Mouse (Mus musculus) megakaryocyte, embryonic 14.5 days (primary cell): ENCODE results near the gene Tmem88.

ENCODE experiments used
- FLI1 ChIP-seq: IDR thresholded peaks from 2 replicates; pipeline ENCODE4 v1.6.1; 2012; ENCODE audit warnings: low read length, inconsistent platforms, mixed read lengths
- GATA1 ChIP-seq: IDR thresholded peaks from 3 replicates; pipeline ENCODE4 v1.6.1; 2012; ENCODE audit warnings: mixed read lengths, low read length, inconsistent platforms, borderline replicate concordance

DNA sequence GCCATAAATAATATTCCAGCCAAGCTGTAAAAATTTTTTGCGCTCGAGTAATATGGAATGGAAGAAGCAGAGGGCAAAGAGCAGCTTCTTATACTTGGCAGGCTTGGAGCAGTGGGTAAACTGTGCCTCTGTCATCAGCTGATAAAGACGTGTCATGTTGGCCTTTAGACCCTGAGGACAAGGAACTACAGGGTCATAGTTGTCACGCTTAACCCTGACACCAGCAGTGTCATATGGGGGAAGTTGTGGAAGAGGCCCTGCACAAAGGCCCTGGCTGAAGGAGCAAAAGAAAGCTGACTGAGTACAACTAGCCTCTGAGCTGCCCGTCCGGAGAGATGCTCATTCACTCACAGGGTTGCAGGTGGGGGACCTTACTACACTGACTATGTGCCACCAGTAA is 25.9 kb upstream of the Tmem88 start:
- no peak for TF ChIP-seq GATA1
- no peak for TF ChIP-seq FLI1
